Mouse (Mus musculus): Measurements from ENCODE around the gene Zpbp.

GRCm38 (mm10) chr11:11257348-11257747 lies 204.9 kb downstream of the Zpbp start:
- TF ChIP-seq CTCF (IDR thresholded peaks at IDR 0.05; ENCODE audit: low read depth) (no peak), EP300 (IDR thresholded peaks at IDR 0.05; ENCODE audit: low read depth) (no peak)

All from liver, postnatal 0 days (tissue).